Mouse (Mus musculus) spleen, adult 2 months (tissue): ENCODE results near the gene Tsc1. TPM values are rescaled to one million over a fixed set of nuclear protein-coding genes. Genes with fewer than 3 reads are reported as not detected.

ENCODE experiments used
- DNase-seq, 2 experiments: peaks; one replicate each; pipeline versions ENCODE4 v3.0.0 to v3.0.0-alpha.2; 2012 to 2021; ENCODE audit warnings: low spot score in 2 of 2, low read depth in 1 of 2
- H3K27ac ChIP-seq: fragments of 200-500 bp; 2 replicates; pipeline ENCODE4 v1.5.1; 2012; ENCODE audit warnings: low read length, inconsistent platforms; ENCODE audit not compliant: insufficient read depth
- H3K27me3 ChIP-seq: fragments of 200-500 bp; 2 replicates; pipeline ENCODE4 v1.6.1; 2012; ENCODE audit warnings: mild to moderate bottlenecking, moderate library complexity, low read length, inconsistent platforms; ENCODE audit not compliant: control insufficient read depth, insufficient read depth
- H3K36me3 ChIP-seq: fragments of 200-500 bp; 2 replicates; pipeline ENCODE4 v1.6.1; 2012; ENCODE audit warnings: mild to moderate bottlenecking, low read length, inconsistent platforms; ENCODE audit not compliant: control insufficient read depth, insufficient read depth
- H3K4me1 ChIP-seq: fragments of 200-500 bp; 2 replicates; pipeline ENCODE4 v1.6.1; 2011; ENCODE audit warnings: inconsistent platforms; ENCODE audit not compliant: control insufficient read depth, insufficient read depth, insufficient read length
- H3K4me3 ChIP-seq: fragments of 200-500 bp; 2 replicates; pipeline ENCODE4 v1.5.1; 2011; ENCODE audit warnings: mild to moderate bottlenecking, inconsistent platforms; ENCODE audit not compliant: insufficient read depth, insufficient read length; ENCODE audit errors: extremely low read depth
- CTCF ChIP-seq: fragments of 200-500 bp; IDR thresholded peaks from 2 replicates; pipeline ENCODE4 v1.5.1; 2011; ENCODE audit warnings: mild to moderate bottlenecking, inconsistent platforms; ENCODE audit not compliant: insufficient read depth, insufficient read length, insufficient replicate concordance; ENCODE audit errors: extremely low read depth
- POLR2A ChIP-seq: fragments of 200-500 bp; IDR thresholded peaks from 2 replicates; pipeline ENCODE4 v1.6.1; 2011; ENCODE audit warnings: low read depth, low read length, inconsistent platforms
- WGBS: fragments of 180-500 bp; shearing (Covaris S2); methylation state at CpG from one replicate; pipeline ENCODE4 v1.1.7; 2018; 5-methylcytosine and 5-hydroxymethylcytosine counted together
- polyA plus RNA-seq: library from polyadenylated mRNA; depleted of rRNA; stranded (reverse); fragments of >200 nt; gene quantifications from 2 replicates; pipeline ENCODE4 v1.2.3, GENCODE M21; 2012; rRNA removed

Tsc1 gene
- polyA plus RNA-seq, 1 experiment = 12.1 TPM

- no peaks in the 10 kb centered on the region for H3K36me3 ChIP-seq
- H3K4me1 ChIP-seq = no peaks in the 10 kb centered on the region
- no peak for TF ChIP-seq POLR2A
- no peak for TF ChIP-seq CTCF
- DNase-seq = no peak
- H3K27me3 ChIP-seq = no peaks in the 10 kb centered on the region
- no peak overlapping the region for H3K4me3 ChIP-seq
- 75% methylated on average over 8 of the region's 8 CpGs for WGBS
- H3K27ac ChIP-seq = no peak overlapping the region
Observed at GRCm38 (mm10) chr2:28722419-28722818, 81.4 kb downstream of the Tsc1 start.

DNA sequence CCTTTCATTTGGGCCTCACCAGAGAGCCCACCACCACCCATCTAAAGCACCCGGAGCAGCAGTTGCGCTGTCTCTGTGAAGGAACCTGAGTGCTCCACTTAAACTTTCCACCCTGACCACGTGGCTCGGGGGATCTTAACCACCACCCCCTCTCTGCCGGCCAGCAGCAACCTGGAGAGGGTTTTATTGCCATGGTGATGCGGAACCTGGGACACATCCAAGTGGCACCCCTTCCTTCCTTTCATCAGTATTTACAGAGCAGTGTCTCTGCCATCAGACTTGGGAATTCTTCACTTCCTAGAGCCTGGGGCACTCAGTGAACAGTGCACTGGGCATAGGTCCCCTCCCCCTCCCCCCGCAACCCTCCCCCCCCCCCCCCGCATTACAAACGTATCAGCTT, 82.9 kb downstream of the Tsc1 start:
- no peaks in the 10 kb centered on the region for H3K27me3 ChIP-seq
- WGBS = 26% methylated on average over 9 of the region's 9 CpGs
- no peaks in the 10 kb centered on the region for H3K4me1 ChIP-seq
- H3K4me3 ChIP-seq = no peak overlapping the region
- no peaks in the 10 kb centered on the region for H3K36me3 ChIP-seq
- TF ChIP-seq POLR2A (no peak), CTCF (no peak)
- no peak overlapping the region for H3K27ac ChIP-seq
- DNase-seq = no peak

DNA sequence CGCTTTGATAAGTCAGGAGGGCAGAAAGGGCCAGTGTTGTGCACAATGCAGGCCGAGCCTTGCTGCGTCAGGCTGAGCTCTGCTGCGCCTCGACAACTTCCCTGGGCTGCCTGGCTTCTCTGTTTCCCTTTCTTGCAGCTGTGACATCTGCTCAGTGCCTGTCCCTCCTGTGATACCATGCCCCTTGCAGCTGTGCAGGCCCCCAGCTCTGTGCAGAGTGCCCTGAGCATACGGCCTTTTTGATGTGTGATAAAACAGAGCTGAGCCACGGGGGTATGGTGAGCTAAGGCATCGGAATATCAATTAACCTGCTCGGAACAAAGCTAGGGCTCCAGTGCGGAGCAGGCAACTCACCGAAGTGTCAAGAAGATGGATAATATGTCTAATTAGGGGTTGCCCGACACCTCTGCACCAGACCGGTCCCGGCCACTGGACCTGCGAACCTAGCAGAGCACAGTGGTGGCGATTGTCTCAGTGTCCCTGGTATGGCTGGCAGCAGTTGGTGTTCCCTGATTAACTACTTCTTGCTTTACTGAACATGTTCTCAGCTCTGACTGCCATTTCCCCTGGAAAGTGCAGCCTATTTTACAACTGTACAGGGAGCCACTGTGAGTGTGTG, 86.9 kb downstream of the Tsc1 start:
- DNase-seq = no peak
- no peaks in the 10 kb centered on the region; the same call in 1 of the 2 replicates for H3K27me3 ChIP-seq
- no peaks in the 10 kb centered on the region for H3K4me1 ChIP-seq
- H3K4me3 ChIP-seq = no peak overlapping the region
- TF ChIP-seq POLR2A (no peak), CTCF (no peak)
- no peaks in the 10 kb centered on the region for H3K36me3 ChIP-seq
- no peak overlapping the region for H3K27ac ChIP-seq
- WGBS = 72% methylated on average over 16 of the region's 16 CpGs

- no peak for DNase-seq
- Histone ChIP-seq H3K27ac (no peak overlapping the region), H3K27me3 (no peaks in the 10 kb centered on the region; the same call in 1 of the 2 replicates), H3K4me1 (no peaks in the 10 kb centered on the region), H3K4me3 (no peak overlapping the region), H3K36me3 (no peaks in the 10 kb centered on the region)
- no peak for TF ChIP-seq POLR2A
- no peak for TF ChIP-seq CTCF
Observed at GRCm38 (mm10) chr2:28730676-28731075, 89.6 kb downstream of the Tsc1 start.

GRCm38 (mm10) chr2:28737112-28737511, 96.1 kb downstream of the Tsc1 start:
- 94% methylated on average over 5 of the region's 5 CpGs for WGBS
- TF ChIP-seq POLR2A (no peak), CTCF (no peak)

DNA sequence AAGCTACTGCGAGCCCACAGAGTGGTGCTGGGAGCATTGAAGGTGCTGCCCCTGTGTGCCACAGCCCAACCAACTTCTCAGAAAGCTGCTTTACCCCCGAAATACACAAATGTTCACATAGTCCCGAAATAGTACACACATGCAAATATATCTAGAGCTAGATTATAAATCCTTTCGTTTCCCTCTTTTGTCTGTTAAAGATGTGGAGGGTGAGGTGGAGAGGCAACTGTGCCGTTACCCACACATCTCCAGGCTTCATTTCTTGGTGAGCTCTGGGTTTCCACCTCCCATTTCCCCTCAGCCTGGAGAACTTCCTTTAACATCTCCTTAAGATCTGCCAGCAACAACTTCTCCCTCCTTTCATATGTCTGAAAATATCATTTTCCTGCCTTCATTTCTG, 99.1 kb downstream of the Tsc1 start:
- no peaks in the 10 kb centered on the region for H3K4me1 ChIP-seq
- DNase-seq = no peak
- H3K27me3 ChIP-seq = no peaks in the 10 kb centered on the region
- H3K4me3 ChIP-seq = no peak overlapping the region
- TF ChIP-seq POLR2A = no peak
- no peak for TF ChIP-seq CTCF
- WGBS = 59% methylated on average over 5 of the region's 5 CpGs
- H3K36me3 ChIP-seq = no peaks in the 10 kb centered on the region
- H3K27ac ChIP-seq = peak overlapping the region; percentile 15; the same call in 1 of the 2 replicates

More at GRCm38 (mm10) chr2:28737112-28737511, 96.1 kb downstream of the Tsc1 start:
- Histone ChIP-seq H3K4me1 (no peaks in the 10 kb centered on the region), H3K27me3 (no peaks in the 10 kb centered on the region), H3K36me3 (no peaks in the 10 kb centered on the region), H3K27ac (no peak overlapping the region), H3K4me3 (no peak overlapping the region)
- no peak for DNase-seq

Other genes starting within 250 kb of the Tsc1 start
- gene Ppp1r26, start 194.4 kb upstream of the Tsc1 start, polyA plus RNA-seq = 0.39 and 0.81 TPM in 2 replicates
- not detected in 2 replicates for gene 1700007K13Rik, start 174.9 kb upstream of the Tsc1 start, polyA plus RNA-seq
- gene Mrps2, start 173.2 kb upstream of the Tsc1 start, polyA plus RNA-seq = 19.9 and 24.2 TPM in 2 replicates
- 2.9 and 3.7 TPM in 2 replicates for gene Gbgt1, start 144.3 kb upstream of the Tsc1 start, polyA plus RNA-seq
- gene Gm10134, start 135.1 kb upstream of the Tsc1 start, polyA plus RNA-seq = 0.46 TPM in 1 of 2 replicates, not detected in the other
- gene Ralgds, start 128.1 kb upstream of the Tsc1 start, polyA plus RNA-seq = 36.6 and 43.4 TPM in 2 replicates
- 1,405 and 1,688 TPM in 2 replicates for gene Cel, start 77.8 kb upstream of the Tsc1 start, polyA plus RNA-seq
- gene Gtf3c5, start 57.5 kb upstream of the Tsc1 start, polyA plus RNA-seq = 13.3 and 15.4 TPM in 2 replicates
- gene Gfi1b, start 19.2 kb upstream of the Tsc1 start, polyA plus RNA-seq = 22.1 and 31.1 TPM in 2 replicates
- gene Spaca9, start 58.5 kb downstream of the Tsc1 start, polyA plus RNA-seq = 2.4 and 5.0 TPM in 2 replicates
- gene Ak8, start 58.9 kb downstream of the Tsc1 start, polyA plus RNA-seq = 0.69 and 0.94 TPM in 2 replicates
- gene Gtf3c4, start 199.1 kb downstream of the Tsc1 start, polyA plus RNA-seq = 6.1 and 6.8 TPM in 2 replicates
- gene Ddx31, start 199.2 kb downstream of the Tsc1 start, polyA plus RNA-seq = 3.6 and 5.2 TPM in 2 replicates